Mouse (Mus musculus): ENCODE results near the gene Galnt17. TPM values are rescaled to one million over a fixed set of nuclear protein-coding genes. Genes with fewer than 3 reads are reported as not detected.

Gene Galnt17
- total RNA-seq, 2 experiments from 2014 or later: 120 to 127 TPM

- DNase-seq: no peak
Observed at GRCm38 (mm10) chr5:130927138-130927793, 381.0 kb downstream of the Galnt17 start.

GRCm38 (mm10) chr5:130925681-130926080 lies 382.6 kb downstream of the Galnt17 start:
- DNase-seq: no peak

GRCm38 (mm10) chr5:130924245-130924827 lies 384.0 kb downstream of the Galnt17 start:
- DNase-seq: no peak

GRCm38 (mm10) chr5:130919969-130920368 lies 388.3 kb downstream of the Galnt17 start:
- no peak for DNase-seq

GRCm38 (mm10) chr5:130914606-130915005 lies 393.7 kb downstream of the Galnt17 start:
- no peak for DNase-seq

- no peak for DNase-seq
Observed at GRCm38 (mm10) chr5:130911551-130911950, 396.7 kb downstream of the Galnt17 start.

GRCm38 (mm10) chr5:130901736-130902135 lies 406.6 kb downstream of the Galnt17 start:
- no peak for DNase-seq

- no peak for DNase-seq
Observed at GRCm38 (mm10) chr5:130895991-130896390, 412.3 kb downstream of the Galnt17 start.

GRCm38 (mm10) chr5:130891735-130892134 lies 416.6 kb downstream of the Galnt17 start:
- DNase-seq: no peak

- DNase-seq: no peak
Observed at GRCm38 (mm10) chr5:130880331-130880730, 428.0 kb downstream of the Galnt17 start.

- DNase-seq: no peak
Observed at GRCm38 (mm10) chr5:130875391-130875790, 432.9 kb downstream of the Galnt17 start.

- DNase-seq: no peak
Observed at GRCm38 (mm10) chr5:130871086-130871485, 437.2 kb downstream of the Galnt17 start.

- no peak for DNase-seq
Observed at GRCm38 (mm10) chr5:130869869-130870268, 438.4 kb downstream of the Galnt17 start.

- peak; percentile 58 to 60 for DNase-seq
Observed at GRCm38 (mm10) chr5:130862302-130862701, 446.0 kb downstream of the Galnt17 start.

- no peak for DNase-seq
Observed at GRCm38 (mm10) chr5:130859736-130860135, 448.6 kb downstream of the Galnt17 start.

GRCm38 (mm10) chr5:130858706-130859105 lies 449.6 kb downstream of the Galnt17 start:
- DNase-seq: no peak

- DNase-seq: peak in 1 of 2 experiments; percentile 47
Observed at GRCm38 (mm10) chr5:130858148-130858547, 450.1 kb downstream of the Galnt17 start.

GRCm38 (mm10) chr5:130854430-130854829 lies 453.9 kb downstream of the Galnt17 start:
- DNase-seq: peak; percentile 23 to 39

GRCm38 (mm10) chr5:130853371-130853770 lies 454.9 kb downstream of the Galnt17 start:
- peak; percentile 84 to 87 for DNase-seq

- DNase-seq: no peak
Observed at GRCm38 (mm10) chr5:130852182-130852581, 456.1 kb downstream of the Galnt17 start.

- no peak for DNase-seq
Observed at GRCm38 (mm10) chr5:130849610-130850009, 458.7 kb downstream of the Galnt17 start.

GRCm38 (mm10) chr5:130848562-130848961 lies 459.7 kb downstream of the Galnt17 start:
- DNase-seq: no peak

GRCm38 (mm10) chr5:130825797-130826196 lies 482.5 kb downstream of the Galnt17 start:
- DNase-seq: no peak

Data from layer of hippocampus, postnatal 36 days (tissue).